Mouse (Mus musculus): ENCODE results near the gene Myo3b.

DNA sequence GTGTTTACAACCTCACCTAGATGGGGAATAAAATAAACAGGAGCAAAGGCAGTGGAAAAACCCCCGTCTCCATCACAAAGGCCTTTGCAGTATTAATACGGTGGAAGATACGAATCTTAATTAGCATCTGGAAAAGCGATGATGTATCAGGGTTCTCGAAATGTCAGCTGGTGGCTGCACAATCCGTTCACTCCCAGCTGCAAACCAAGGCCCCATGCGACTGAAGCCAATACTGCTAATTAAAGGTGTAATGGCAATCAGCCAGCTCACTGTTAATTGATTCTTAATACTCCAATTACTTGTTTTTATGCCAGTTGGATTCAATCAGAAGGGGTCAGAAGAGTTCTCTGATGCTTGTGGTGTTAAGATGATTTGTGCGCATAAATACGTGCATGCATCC lies 14.9 kb downstream of the Myo3b start:
- TF ChIP-seq POLR2A (IDR thresholded peaks at IDR 0.05; ENCODE audit: low read depth, low read length) = no peak
- TF ChIP-seq CTCF (IDR thresholded peaks at IDR 0.05; ENCODE audit: extremely low read depth, insufficient read length, insufficient replicate concordance, low read depth, low read length) = no peak
